Mouse (Mus musculus) myocyte (in vitro differentiated cells): Measurements from ENCODE around the gene Ube4b. TPM values are rescaled to one million over a fixed set of nuclear protein-coding genes. Genes with fewer than 3 reads are reported as not detected.

ENCODE experiments used
- H3K27me3 ChIP-seq: one replicate; pipeline ENCODE4 v1.6.1; 2011; ENCODE audit not compliant: control insufficient read depth, insufficient read depth, insufficient read length
- H3K36me3 ChIP-seq: one replicate; pipeline ENCODE4 v1.6.1; 2011; ENCODE audit not compliant: control insufficient read depth, insufficient read depth
- H3K4me2 ChIP-seq: one replicate; pipeline ENCODE4 v1.6.1; 2011; ENCODE audit warnings: low read depth, control low read depth
- H3K4me3 ChIP-seq: one replicate; pipeline ENCODE4 v1.5.1; 2011; ENCODE audit warnings: mild to moderate bottlenecking, control low read depth, moderate library complexity
- H3K79me2 ChIP-seq: one replicate; pipeline ENCODE4 v1.6.1; 2011; ENCODE audit not compliant: control insufficient read depth, insufficient read depth
- H3ac ChIP-seq: one replicate; pipeline ENCODE4 v1.6.1; 2011; ENCODE audit not compliant: control insufficient read depth, insufficient read length
- CEBPB ChIP-seq: IDR thresholded peaks from 2 replicates; pipeline ENCODE4 v1.6.1; 2011; ENCODE audit warnings: mild to moderate bottlenecking, moderate library complexity; ENCODE audit not compliant: poor library complexity, insufficient read depth, severe bottlenecking
- E2F4 ChIP-seq: IDR thresholded peaks from one replicate; pipeline ENCODE4 v1.6.1; 2011; ENCODE audit warnings: mild to moderate bottlenecking, control low read depth, moderate library complexity; ENCODE audit not compliant: insufficient read depth
- MAX ChIP-seq: IDR thresholded peaks from one replicate; pipeline ENCODE4 v1.6.1; 2011; ENCODE audit warnings: low read depth, mild to moderate bottlenecking, control low read depth
- MYOD1 ChIP-seq, 3 experiments: IDR thresholded peaks; one replicate each; pipeline ENCODE4 v1.6.1; 2011; ENCODE audit warnings: control low read depth in 2 of 3, low read depth in 2 of 3, mild to moderate bottlenecking in 2 of 3, moderate library complexity in 1 of 3; ENCODE audit not compliant: insufficient read length in 2 of 3, control insufficient read depth in 1 of 3
- MYOG ChIP-seq, 3 experiments: IDR thresholded peaks; one replicate each; pipeline ENCODE4 v1.6.1; 2011; ENCODE audit warnings: control low read depth in 2 of 3, low read depth in 2 of 3, mild to moderate bottlenecking in 2 of 3; ENCODE audit not compliant: insufficient read length in 2 of 3, control insufficient read depth in 1 of 3, insufficient read depth in 1 of 3
- POLR2A ChIP-seq: IDR thresholded peaks from one replicate; pipeline ENCODE4 v1.6.1; 2011; ENCODE audit warnings: low read depth, mild to moderate bottlenecking, control low read depth, moderate library complexity; ENCODE audit not compliant: insufficient read length
- POLR2AphosphoS2 ChIP-seq: IDR thresholded peaks from one replicate; pipeline ENCODE4 v1.6.1; 2011; ENCODE audit warnings: low read depth, control low read depth; ENCODE audit not compliant: insufficient read length
- REST ChIP-seq: IDR thresholded peaks from one replicate; pipeline ENCODE4 v1.6.1; 2011; ENCODE audit warnings: mild to moderate bottlenecking, control low read depth, moderate library complexity; ENCODE audit not compliant: insufficient read depth, insufficient read length
- SRF ChIP-seq: IDR thresholded peaks from one replicate; pipeline ENCODE4 v1.6.1; 2011; ENCODE audit warnings: low read depth; ENCODE audit not compliant: control insufficient read depth, insufficient read length
- TCF12 ChIP-seq: IDR thresholded peaks from one replicate; pipeline ENCODE4 v1.6.1; 2011; ENCODE audit warnings: mild to moderate bottlenecking, control low read depth; ENCODE audit not compliant: poor library complexity, insufficient read depth, severe bottlenecking
- TCF3 ChIP-seq: IDR thresholded peaks from one replicate; pipeline ENCODE4 v1.6.1; 2011; ENCODE audit warnings: low read depth, control low read depth; ENCODE audit not compliant: insufficient read length
- USF1 ChIP-seq: IDR thresholded peaks from one replicate; pipeline ENCODE4 v1.6.1; 2011; ENCODE audit warnings: low read depth, mild to moderate bottlenecking, control low read depth, moderate library complexity
- polyA plus RNA-seq: library from polyadenylated mRNA; unstranded; fragments of >200 nt; fragmentation: generic; extraction: Trizol; gene quantifications from one replicate; pipeline ENCODE4 v1.2.1, GENCODE M21; 2012; ENCODE audit warnings: missing spikeins

The Ube4b gene
- polyA plus RNA-seq, 1 experiment, result 57.4 TPM

DNA sequence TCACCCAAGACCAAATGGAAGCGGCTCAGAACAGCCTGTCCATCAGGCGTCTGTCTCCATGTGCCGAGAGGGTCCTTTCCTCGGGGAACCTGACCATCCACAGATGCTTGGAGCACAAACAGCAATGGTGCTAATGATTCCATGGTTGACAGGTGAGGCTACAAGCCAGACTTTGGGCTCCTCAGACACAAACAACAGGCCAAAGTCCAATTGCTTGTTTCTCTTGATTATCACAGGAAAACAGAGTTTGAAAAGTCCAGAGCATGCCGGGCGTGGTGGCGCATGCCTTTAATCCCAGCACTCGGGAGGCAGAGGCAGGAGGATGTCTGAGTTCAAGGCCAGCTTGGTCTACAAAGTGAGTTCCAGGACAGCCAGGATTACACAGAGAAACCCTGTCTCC lies 71.9 kb downstream of the Ube4b start:
- no peak overlapping the region for H3K4me2 ChIP-seq
- H3K79me2 ChIP-seq, result no peaks in the 10 kb centered on the region
- H3ac ChIP-seq, result no peak overlapping the region
- no peak overlapping the region for H3K4me3 ChIP-seq
- no peaks in the 10 kb centered on the region for H3K27me3 ChIP-seq
- H3K36me3 ChIP-seq, result peaks cover 43% of the 10 kb centered on the region
- TF ChIP-seq TCF12, result no peak
- TF ChIP-seq POLR2AphosphoS2, result no peak
- TF ChIP-seq MYOG (IDR thresholded peaks at IDR 0.05; ENCODE audit: control insufficient read depth in 1 of 3, insufficient read depth in 1 of 3, insufficient read length in 2 of 3, low read depth in 2 of 3), result no peak
- no peak for TF ChIP-seq POLR2A
- TF ChIP-seq SRF, result no peak

DNA sequence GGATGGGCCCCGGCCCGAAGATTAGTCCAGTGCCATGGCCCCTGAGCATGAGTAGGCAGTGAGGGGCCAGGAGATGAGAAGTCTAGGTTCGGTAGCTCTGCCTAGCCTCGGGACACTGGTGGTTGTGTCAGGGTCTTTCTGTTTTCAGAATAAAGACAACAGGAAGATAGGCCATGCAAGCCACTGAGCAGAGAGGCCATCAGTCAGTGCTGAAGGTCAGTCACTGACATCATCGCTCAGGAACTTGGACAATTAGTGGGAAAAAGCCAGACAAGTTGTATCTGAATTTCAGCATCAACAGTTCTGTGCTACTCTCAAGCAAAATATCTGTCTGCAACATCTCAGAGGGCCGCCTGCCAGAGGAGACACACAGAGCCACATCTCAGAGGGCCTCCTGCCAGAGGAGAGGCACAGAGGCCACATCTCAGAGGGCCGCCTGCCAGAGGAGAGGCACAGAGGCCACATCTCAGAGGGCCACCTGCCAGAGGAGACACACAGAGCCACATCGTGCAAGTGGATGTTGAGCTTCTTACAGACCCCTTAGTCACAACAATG lies 74.9 kb downstream of the Ube4b start:
- Histone ChIP-seq H3ac (no peak overlapping the region), H3K27me3 (no peaks in the 10 kb centered on the region), H3K36me3 (peaks cover 42% of the 10 kb centered on the region), H3K4me3 (no peak overlapping the region), H3K4me2 (no peak overlapping the region), H3K79me2 (no peaks in the 10 kb centered on the region)
- TF ChIP-seq USF1 (no peak), E2F4 (no peak), TCF12 (no peak), POLR2AphosphoS2 (no peak), MAX (no peak), MYOG (IDR thresholded peaks at IDR 0.05; ENCODE audit: control insufficient read depth in 1 of 3, insufficient read depth in 1 of 3, insufficient read length in 2 of 3, low read depth in 2 of 3) (no peak), TCF3 (no peak), REST (no peak)

- Histone ChIP-seq H3K4me3 (no peak overlapping the region), H3K36me3 (peaks cover 30% of the 10 kb centered on the region), H3K4me2 (no peak overlapping the region), H3ac (no peak overlapping the region), H3K27me3 (no peaks in the 10 kb centered on the region), H3K79me2 (no peaks in the 10 kb centered on the region)
- no peak for TF ChIP-seq CEBPB
- no peak for TF ChIP-seq POLR2A
- no peak for TF ChIP-seq REST
- no peak for TF ChIP-seq E2F4
- no peak for TF ChIP-seq SRF
- no peak for TF ChIP-seq MYOG (IDR thresholded peaks at IDR 0.05; ENCODE audit: control insufficient read depth in 1 of 3, insufficient read depth in 1 of 3, insufficient read length in 2 of 3, low read depth in 2 of 3)
- TF ChIP-seq MYOD1 (IDR thresholded peaks at IDR 0.05; ENCODE audit: control insufficient read depth in 1 of 3, insufficient read length in 2 of 3, low read depth in 2 of 3), result no peak
- TF ChIP-seq TCF12, result no peak
- TF ChIP-seq USF1, result no peak
- no peak for TF ChIP-seq TCF3
- no peak for TF ChIP-seq MAX
Observed at GRCm38 (mm10) chr4:149348963-149349362, 77.6 kb downstream of the Ube4b start.

DNA sequence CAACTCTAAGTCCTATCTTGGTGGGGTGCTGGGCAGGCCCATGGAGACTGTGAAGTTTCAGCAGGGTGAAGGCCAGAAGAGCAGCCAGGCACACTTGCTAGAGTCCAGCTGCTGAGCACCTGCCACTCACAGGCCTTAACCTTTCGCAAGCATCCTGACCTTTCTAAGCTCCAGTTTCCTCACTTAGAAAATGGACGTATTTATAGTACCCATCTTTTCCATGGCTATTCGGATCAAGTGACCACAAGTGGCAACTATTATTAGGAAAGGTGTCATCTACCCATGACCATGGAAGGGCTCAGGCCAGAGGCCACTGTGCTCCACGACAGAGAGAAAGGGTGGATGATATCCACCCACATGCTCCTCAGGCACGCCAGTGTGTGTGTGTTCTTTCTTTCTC lies 80.7 kb downstream of the Ube4b start:
- Histone ChIP-seq H3K4me2 (no peak overlapping the region), H3K79me2 (no peaks in the 10 kb centered on the region), H3ac (no peak overlapping the region), H3K27me3 (no peaks in the 10 kb centered on the region), H3K36me3 (peaks cover 28% of the 10 kb centered on the region), H3K4me3 (no peak overlapping the region)
- TF ChIP-seq TCF3, result peak; percentile 57
- peak; percentile 57 to 85 (median 83) for TF ChIP-seq MYOG (IDR thresholded peaks at IDR 0.05; ENCODE audit: control insufficient read depth in 1 of 3, insufficient read depth in 1 of 3, insufficient read length in 2 of 3, low read depth in 2 of 3)
- TF ChIP-seq POLR2AphosphoS2, result no peak
- no peak for TF ChIP-seq POLR2A
- TF ChIP-seq MYOD1 (IDR thresholded peaks at IDR 0.05; ENCODE audit: control insufficient read depth in 1 of 3, insufficient read length in 2 of 3, low read depth in 2 of 3), result peak; percentile 50 to 87 (median 77)
- no peak for TF ChIP-seq E2F4
- TF ChIP-seq MAX, result no peak
- TF ChIP-seq TCF12, result peak; percentile 70
- no peak for TF ChIP-seq SRF
- TF ChIP-seq REST, result no peak
- no peak for TF ChIP-seq USF1
- TF ChIP-seq CEBPB, result no peak

- Histone ChIP-seq H3K4me2 (no peak overlapping the region), H3ac (no peak overlapping the region), H3K36me3 (peaks cover 28% of the 10 kb centered on the region), H3K4me3 (no peak overlapping the region), H3K79me2 (no peaks in the 10 kb centered on the region), H3K27me3 (no peaks in the 10 kb centered on the region)
- no peak for TF ChIP-seq REST
- TF ChIP-seq CEBPB, result no peak
- no peak for TF ChIP-seq POLR2AphosphoS2
Observed at GRCm38 (mm10) chr4:149344311-149344710, 82.2 kb downstream of the Ube4b start.
